Mouse (Mus musculus) mouse trophoblast stem cell (cell line): Measurements from ENCODE around the gene Gm20481.
"Not testable (repeated sequence)": the region's sequence is repeated elsewhere in the genome, so short reads cannot be mapped to it uniquely, and the experiment has no call there.

Experiments
- in situ Hi-C, 2 experiments: fragments of 300-500 bp; cut with MseI, MboI; formaldehyde crosslinking; loops; 2 replicates in 1 of 2; 3 replicates in 1 of 2; pipeline ENCODE4 v1.15.1; 2025

Gene Gm20481

GRCm38 (mm10) chr17:34975581-34976492 is 6.1 kb downstream of the Gm20481 start:
- in situ Hi-C loops, result no loop called here

- in situ Hi-C loops, result no loop called here
Observed at GRCm38 (mm10) chr17:34977000-34977399, 7.3 kb downstream of the Gm20481 start.

- in situ Hi-C loops, result no loop called here
Observed at GRCm38 (mm10) chr17:34978239-34978638, 8.5 kb downstream of the Gm20481 start.

GRCm38 (mm10) chr17:34979631-34980030 is 9.9 kb downstream of the Gm20481 start:
- in situ Hi-C loops, result no loop called here

GRCm38 (mm10) chr17:34980655-34981054 is 10.9 kb downstream of the Gm20481 start:
- in situ Hi-C loops, result no loop called here

GRCm38 (mm10) chr17:34981690-34982180 is 12.0 kb downstream of the Gm20481 start, which contains the start of gene Lsm2:
TSS of gene Lsm2 (plus strand) at chr17:34981862.
- in situ Hi-C loops, result no loop called here

GRCm38 (mm10) chr17:34982328-34982727 is 12.6 kb downstream of the Gm20481 start:
- in situ Hi-C loops, result no loop called here

GRCm38 (mm10) chr17:34984218-34984617 is 14.5 kb downstream of the Gm20481 start:
- in situ Hi-C loops, result no loop called here

- in situ Hi-C loops, result no loop called here
Observed at GRCm38 (mm10) chr17:34994751-34995150, 25.0 kb downstream of the Gm20481 start.

- in situ Hi-C loops, result not testable (repeated sequence)
Observed at GRCm38 (mm10) chr17:34995192-34995591, 25.5 kb downstream of the Gm20481 start.

GRCm38 (mm10) chr17:34995927-34996326 is 26.2 kb downstream of the Gm20481 start:
- in situ Hi-C loops, result not testable (repeated sequence)

- in situ Hi-C loops, result no loop called here
Observed at GRCm38 (mm10) chr17:34996411-34997141, 26.9 kb downstream of the Gm20481 start.

- in situ Hi-C loops, result no loop called here
Observed at GRCm38 (mm10) chr17:34997142-34997483, 27.4 kb downstream of the Gm20481 start.

GRCm38 (mm10) chr17:34998526-34999430 is 29.1 kb downstream of the Gm20481 start:
- in situ Hi-C loops, result no loop called here

- in situ Hi-C loops, result loop anchor here in 1 of 2 experiments (25.0 kb wide), 1 partner anchor 112 kb away; the partner anchor contains the start of genes Csnk2b, Gpank1, Ly6g5b and Ly6g5c
Observed at GRCm38 (mm10) chr17:34999871-35000716, 30.4 kb downstream of the Gm20481 start.

- in situ Hi-C loops, result loop anchor here in 1 of 2 experiments (25.0 kb wide), 1 partner anchor 111 kb away; the partner anchor contains the start of genes Csnk2b, Gpank1, Ly6g5b and Ly6g5c
Observed at GRCm38 (mm10) chr17:35000717-35001451, 31.2 kb downstream of the Gm20481 start, which contains the start of gene Vars. TSS of gene Vars (plus strand) at chr17:35000987.

GRCm38 (mm10) chr17:35001452-35002152 is 31.9 kb downstream of the Gm20481 start:
- in situ Hi-C loops, result loop anchor here in 1 of 2 experiments (25.0 kb wide), 1 partner anchor 111 kb away; the partner anchor contains the start of genes Csnk2b, Gpank1, Ly6g5b and Ly6g5c

GRCm38 (mm10) chr17:35002153-35002865 is 32.6 kb downstream of the Gm20481 start:
- in situ Hi-C loops, result loop anchor here in 1 of 2 experiments (25.0 kb wide), 1 partner anchor 110 kb away; the partner anchor contains the start of genes Csnk2b, Gpank1, Ly6g5b and Ly6g5c
